Mouse (Mus musculus) left cerebral cortex, postnatal 4 days (tissue): ENCODE data around the gene Nt5c1a. TPM values are rescaled to one million over a fixed set of nuclear protein-coding genes. Genes with fewer than 3 reads are reported as not detected.

ENCODE experiments used
- DNase-seq: peaks from one replicate; pipeline ENCODE4 v3.0.0-alpha.2; 2022
- intact Hi-C: fragments of 180-260 bp; cut with DNase I; formaldehyde crosslinking; loops from one replicate; pipeline ENCODE4 v1.15.1; 2025
- total RNA-seq, 2 experiments: library from RNA; stranded (reverse); gene quantifications; 2 replicates each; pipeline ENCODE4 v1.2.3; 2021

The Nt5c1a gene
- total RNA-seq, 2 experiments from 2014 or later = 3.6 to 4.9 TPM

DNA sequence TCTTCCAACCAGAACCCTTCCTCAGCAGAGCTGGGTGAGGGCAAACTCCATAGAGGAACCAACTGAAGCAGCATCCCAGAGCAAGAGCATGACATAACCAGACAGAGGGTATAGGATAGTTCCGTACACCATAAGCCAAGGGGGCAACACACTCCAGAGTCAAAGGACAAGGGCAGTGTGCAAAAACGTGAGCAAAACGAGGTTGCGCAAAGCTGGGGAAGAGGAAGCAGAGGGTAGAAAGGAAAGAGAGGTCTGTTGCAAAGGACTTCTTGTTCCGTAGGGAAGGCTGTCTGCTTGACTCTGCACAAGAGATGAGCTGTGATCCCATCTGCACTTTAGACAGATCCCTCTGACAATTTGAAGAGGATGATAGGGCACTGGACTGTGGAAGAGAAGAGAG, 6.0 kb downstream of the Nt5c1a start:
- intact Hi-C loops = no loop called here

GRCm38 (mm10) chr4:123210996-123211395, 9.7 kb downstream of the Nt5c1a start:
- intact Hi-C loops = no loop called here
- DNase-seq = no peak

More for the DNA sequence above, 6.0 kb downstream of the Nt5c1a start:
- no peak for DNase-seq

- DNase-seq = no peak
- intact Hi-C loops = no loop called here
Measured at GRCm38 (mm10) chr4:123211453-123211852, 10.1 kb downstream of the Nt5c1a start.

DNA sequence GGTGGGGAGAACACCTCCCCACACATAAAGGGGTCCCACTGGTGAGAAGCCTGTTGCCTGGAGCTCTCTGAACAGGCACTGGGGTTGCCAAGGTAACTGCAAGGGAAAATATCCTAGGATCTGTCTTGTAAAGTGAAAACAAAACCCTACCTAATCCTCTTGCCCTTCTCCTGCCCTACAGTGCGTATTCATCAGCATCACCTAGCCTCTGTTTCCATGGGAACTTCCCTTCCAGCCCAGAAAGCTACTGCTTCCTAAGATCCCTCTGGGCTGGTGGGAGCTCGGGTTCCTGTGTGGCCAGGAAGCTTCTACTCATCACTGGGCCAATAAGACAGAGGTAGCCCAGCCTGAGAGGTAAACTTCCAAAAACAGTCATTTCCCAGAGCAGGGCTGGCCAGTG, 11.0 kb downstream of the Nt5c1a start:
- intact Hi-C loops = no loop called here
- DNase-seq = no peak

GRCm38 (mm10) chr4:123213975-123214374, 12.7 kb downstream of the Nt5c1a start:
- no peak for DNase-seq
- intact Hi-C loops = no loop called here

DNA sequence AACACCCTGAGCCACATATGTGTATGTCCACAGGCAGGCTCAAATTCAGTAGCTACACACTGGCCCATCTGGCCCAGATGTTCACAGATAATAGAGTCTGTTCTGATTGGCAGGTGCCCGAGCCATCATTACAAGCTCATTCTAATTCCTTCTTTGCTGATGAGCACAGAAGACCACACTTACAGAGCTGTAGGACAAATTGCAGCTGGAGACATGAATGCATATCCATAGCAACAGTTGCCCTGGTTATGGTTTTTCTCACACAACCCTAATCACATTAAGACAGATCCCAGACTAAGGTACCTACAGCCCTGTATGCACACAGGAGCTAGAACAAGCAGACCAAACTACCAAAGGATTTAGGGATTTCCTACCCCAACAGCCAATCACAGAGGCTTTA, 14.1 kb downstream of the Nt5c1a start:
- no peak for DNase-seq
- intact Hi-C loops = loop anchor here (5.0 kb wide), 1 partner anchor 37 kb away; no protein-coding TSS in a partner anchor

GRCm38 (mm10) chr4:123216782-123217181, 15.5 kb downstream of the Nt5c1a start:
- intact Hi-C loops = loop anchor here (5.0 kb wide), 1 partner anchor 36 kb away; no protein-coding TSS in a partner anchor
- DNase-seq = no peak

GRCm38 (mm10) chr4:123219720-123220357, 18.5 kb downstream of the Nt5c1a start:
- DNase-seq = peak; percentile 79
- intact Hi-C loops = loop anchor here (5.0 kb wide), 1 partner anchor 32 kb away; no protein-coding TSS in a partner anchor

- intact Hi-C loops = no loop called here
- DNase-seq = no peak
Measured at GRCm38 (mm10) chr4:123220637-123221036, 19.3 kb downstream of the Nt5c1a start.

GRCm38 (mm10) chr4:123223309-123223708, 22.0 kb downstream of the Nt5c1a start:
- DNase-seq = no peak
- intact Hi-C loops = no loop called here

- DNase-seq = peak; percentile 62
- intact Hi-C loops = no loop called here
Measured at GRCm38 (mm10) chr4:123225718-123226403, 24.6 kb downstream of the Nt5c1a start.

- peak; percentile 53 for DNase-seq
- intact Hi-C loops = no loop called here
Measured at GRCm38 (mm10) chr4:123227707-123228106, 26.4 kb downstream of the Nt5c1a start.

DNA sequence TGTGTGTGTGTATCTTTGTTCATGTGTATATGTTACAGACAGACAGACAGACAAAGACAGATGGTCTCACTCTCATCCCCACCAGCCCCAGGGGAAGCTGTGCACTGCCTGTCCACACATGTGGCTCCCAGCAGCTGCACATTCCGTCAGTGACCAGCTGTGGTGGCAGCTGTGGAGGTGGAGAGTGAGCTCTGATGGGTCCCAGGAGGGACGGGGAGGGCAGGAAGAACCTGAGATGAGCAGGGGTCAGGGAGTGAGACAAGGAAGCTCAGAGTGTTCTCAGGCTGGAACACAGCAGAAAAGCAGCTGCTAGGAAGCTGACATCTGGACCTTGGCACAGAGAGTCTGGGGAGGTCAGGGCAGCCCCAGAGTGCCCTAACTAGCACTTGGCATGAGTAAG, 27.0 kb downstream of the Nt5c1a start:
- intact Hi-C loops = no loop called here
- no peak for DNase-seq

DNA sequence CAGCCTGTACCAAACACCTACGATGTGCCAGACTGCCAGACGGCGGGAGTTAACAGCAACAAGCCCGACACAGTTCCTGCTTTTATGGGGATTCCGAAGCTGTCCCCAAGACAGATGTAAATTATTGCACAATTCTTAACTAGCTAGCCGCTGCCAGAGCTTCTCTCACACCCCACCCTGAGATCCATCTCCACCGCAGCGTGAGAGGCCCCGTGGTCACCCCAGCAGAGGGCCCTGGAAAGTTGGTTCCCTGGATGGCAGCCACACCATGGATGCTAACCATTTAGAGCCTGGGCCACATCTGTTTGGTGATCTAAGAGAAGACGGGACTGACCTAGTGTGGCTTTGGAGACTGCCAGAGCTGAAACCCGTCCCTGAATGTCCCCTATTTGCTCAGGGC, 27.9 kb downstream of the Nt5c1a start:
- no peak for DNase-seq
- intact Hi-C loops = no loop called here

DNA sequence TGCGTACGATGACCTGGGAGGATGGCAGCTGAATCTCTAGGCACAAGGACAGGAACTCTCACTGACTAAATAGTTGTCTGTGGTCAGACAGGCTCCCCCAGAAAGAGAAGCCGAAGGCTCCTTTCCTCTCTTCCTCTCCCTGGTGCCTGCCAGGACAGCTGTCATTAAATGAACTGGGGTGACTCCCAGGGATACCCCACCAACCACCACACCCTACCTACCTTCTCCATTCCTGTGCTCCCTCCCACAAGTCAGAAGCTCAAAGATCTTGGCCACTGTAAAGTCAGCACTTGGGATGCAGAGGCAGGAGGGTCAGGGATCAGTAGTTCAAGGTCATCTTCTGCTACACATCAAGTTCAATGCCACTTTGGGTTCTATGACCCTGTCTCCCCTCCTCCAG, 31.5 kb downstream of the Nt5c1a start:
- no peak for DNase-seq
- intact Hi-C loops = no loop called here

GRCm38 (mm10) chr4:123233492-123234084, 32.3 kb downstream of the Nt5c1a start, which contains the start of gene Heyl:
Gene Heyl (plus strand): TSS chr4:123233556.
- DNase-seq = no peak
- intact Hi-C loops = no loop called here

DNA sequence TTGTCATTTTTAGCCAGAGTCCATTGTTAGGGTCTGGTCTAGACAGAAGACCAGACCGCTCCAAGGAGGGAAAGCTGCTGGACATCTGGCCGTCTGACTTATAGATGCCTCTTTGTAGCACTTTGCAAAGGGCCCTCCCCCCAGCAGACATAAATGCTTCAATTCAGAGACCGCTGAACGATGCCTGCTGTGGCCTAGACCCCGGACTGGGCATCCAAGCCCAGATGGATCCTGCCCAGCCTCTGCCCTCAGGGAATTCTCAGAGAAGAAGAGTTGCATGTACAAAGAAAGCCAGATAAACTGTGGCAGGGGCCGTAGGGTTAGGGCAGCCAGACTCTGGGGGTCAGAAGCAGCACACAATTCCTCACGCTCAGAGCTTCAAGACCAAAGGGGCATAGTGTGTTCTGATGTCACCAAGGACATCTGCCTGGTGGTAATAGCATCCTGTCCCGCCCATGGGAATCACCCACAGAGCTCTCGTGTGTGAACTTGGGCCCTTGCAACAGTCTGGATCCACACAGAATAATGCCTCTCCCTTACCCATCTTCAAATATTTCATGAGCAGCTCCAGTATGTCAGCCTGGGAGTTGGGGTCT, 34.6 kb downstream of the Nt5c1a start:
- intact Hi-C loops = no loop called here
- DNase-seq = no peak

DNA sequence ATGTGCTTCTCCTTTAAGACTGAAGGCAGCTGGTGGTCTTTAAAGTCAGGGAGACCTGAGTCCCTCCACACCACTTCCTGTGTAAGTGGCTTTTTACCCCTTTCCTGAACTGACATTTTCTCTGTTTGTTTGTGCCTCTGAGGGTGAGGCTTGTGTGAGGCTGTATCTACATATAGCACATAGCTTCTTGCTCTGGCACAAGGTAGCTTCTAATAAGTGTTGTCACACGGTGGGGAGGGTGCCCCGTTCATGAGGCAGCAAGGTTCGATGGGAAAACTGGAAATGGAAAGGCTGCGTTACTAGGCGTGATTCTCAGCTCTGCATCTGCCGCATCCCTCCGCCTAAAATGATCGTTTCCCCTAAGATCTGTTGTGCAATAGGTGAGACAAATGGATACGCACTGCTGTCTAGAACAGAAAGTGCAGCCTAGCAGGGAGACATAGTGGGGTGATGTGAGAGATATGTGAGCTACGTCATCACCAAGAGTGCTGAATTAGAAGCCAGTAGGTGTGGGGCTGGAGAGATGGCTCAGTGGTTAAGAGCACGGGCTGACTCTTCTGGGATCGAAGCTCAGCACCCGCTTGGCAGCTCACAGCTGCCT, 35.2 kb downstream of the Nt5c1a start:
- intact Hi-C loops = no loop called here

GRCm38 (mm10) chr4:123237386-123238266, 36.3 kb downstream of the Nt5c1a start:
- intact Hi-C loops = no loop called here

More for the DNA sequence above, 35.2 kb downstream of the Nt5c1a start:
- DNase-seq = no peak

More at GRCm38 (mm10) chr4:123237386-123238266, 36.3 kb downstream of the Nt5c1a start:
- DNase-seq = no peak
